Mouse (Mus musculus): ENCODE results near the gene Baz2b.

DNA sequence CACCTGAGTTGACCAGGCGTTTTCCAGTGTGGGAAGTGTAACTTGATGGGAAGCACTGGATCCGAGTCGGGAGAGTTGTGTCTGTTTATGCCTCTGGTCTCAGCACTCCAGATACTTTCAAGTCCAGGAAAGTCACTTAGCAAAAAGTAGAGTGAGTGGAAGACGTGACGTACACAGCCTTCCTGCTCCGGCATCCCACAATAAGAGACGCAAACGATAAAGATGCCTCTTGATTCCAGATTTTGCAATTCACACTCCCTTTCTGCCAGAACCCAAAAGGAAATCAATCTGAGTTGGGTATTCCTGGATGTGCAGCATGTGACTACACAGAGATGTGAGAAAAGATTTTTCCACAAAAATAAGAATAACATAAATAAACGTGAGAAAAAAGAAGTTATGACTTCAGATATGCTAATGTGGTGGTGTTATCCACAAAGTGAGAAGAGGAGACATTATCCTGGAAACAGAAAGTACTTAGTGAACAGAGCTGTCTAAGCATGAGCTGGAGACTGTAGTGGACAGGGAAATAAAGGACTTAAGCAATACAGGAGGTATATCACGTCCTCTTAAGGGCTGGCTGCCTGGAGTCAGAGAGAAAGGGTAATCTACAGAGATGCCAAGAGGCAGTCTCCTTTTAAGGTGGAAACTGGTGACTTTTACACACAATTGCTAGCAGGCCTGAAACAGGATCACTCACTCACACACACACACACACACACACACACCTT is 154.7 kb downstream of the Baz2b start:
- TF ChIP-seq CTCF (conservative IDR thresholded peaks at IDR 0.05; ENCODE audit: low read length) = no peak
- no peak for TF ChIP-seq NANOG (IDR thresholded peaks at IDR 0.05; ENCODE audit: borderline replicate concordance, low read length)
